Mouse (Mus musculus): ENCODE data around the gene Asb18. TPM values are rescaled to one million over a fixed set of nuclear protein-coding genes. Genes with fewer than 3 reads are reported as not detected.

Gene Asb18
- polyA plus RNA-seq, 1 experiment from 2014 or later = not detected

GRCm38 (mm10) chr1:89921806-89922205, 92.7 kb downstream of the Asb18 start:
- H3K4me1 ChIP-seq (replicated peaks; ENCODE audit: control insufficient read depth, insufficient read depth, low read length) = 0 out of 2 replicates have a peak, but pooled peaks cover 5% of the 10 kb centered on the region
- DNase-seq (ENCODE audit: low spot score) (no peak), ATAC-seq (replicated peaks; ENCODE audit: low FRiP score, low TSS enrichment, low read depth) (no peak)
- H3K9me3 ChIP-seq (ENCODE audit: control insufficient read depth, low read length) = no peaks in the 10 kb centered on the region
- H3K9ac ChIP-seq (ENCODE audit: low read length) = no peak overlapping the region
- H3K4me2 ChIP-seq (ENCODE audit: low read length) = no peak overlapping the region
- WGBS = 2% methylated on average over 10 of the region's 10 CpGs
- peaks cover 88% of the 10 kb centered on the region for H3K27me3 ChIP-seq (replicated peaks; ENCODE audit: control insufficient read depth, insufficient read depth, low read length)
- no peak overlapping the region for H3K4me3 ChIP-seq (ENCODE audit: low read depth, low read length)
- H3K36me3 ChIP-seq (ENCODE audit: control insufficient read depth, insufficient read depth, low read length) = no peaks in the 10 kb centered on the region
- H3K27ac ChIP-seq (ENCODE audit: low read depth) = no peak overlapping the region

DNA sequence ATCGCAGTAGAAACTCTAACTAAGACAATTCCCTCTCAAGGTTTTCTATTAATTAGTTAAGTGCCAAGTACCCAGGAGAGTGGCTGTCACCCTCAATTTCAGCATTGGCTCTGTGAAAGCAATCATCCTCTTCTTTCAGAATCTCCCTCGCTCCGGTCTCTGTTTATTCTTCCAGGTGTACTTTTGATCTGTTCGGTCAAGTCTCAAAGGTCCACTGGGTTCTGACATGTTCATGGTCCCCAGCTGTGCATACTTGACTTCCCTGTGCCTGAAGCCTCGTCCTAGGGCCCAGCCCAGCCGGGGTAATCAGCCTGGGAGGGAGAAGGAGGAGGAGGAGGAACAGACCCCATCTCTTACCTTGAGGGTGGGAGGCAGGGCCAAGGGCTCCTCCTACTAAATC, 95.3 kb downstream of the Asb18 start:
- H3K4me2 ChIP-seq (ENCODE audit: low read length) = no peak overlapping the region
- DNase-seq (ENCODE audit: low spot score) = no peak
- ATAC-seq (replicated peaks; ENCODE audit: low FRiP score, low TSS enrichment, low read depth) = no peak
- no peaks in the 10 kb centered on the region for H3K36me3 ChIP-seq (ENCODE audit: control insufficient read depth, insufficient read depth, low read length)
- H3K4me1 ChIP-seq (replicated peaks; ENCODE audit: control insufficient read depth, insufficient read depth, low read length) = 0 out of 2 replicates have a peak, but pooled peaks cover 5% of the 10 kb centered on the region
- no peaks in the 10 kb centered on the region for H3K9me3 ChIP-seq (ENCODE audit: control insufficient read depth, low read length)
- H3K27me3 ChIP-seq (replicated peaks; ENCODE audit: control insufficient read depth, insufficient read depth, low read length) = peaks cover 65% of the 10 kb centered on the region
- H3K4me3 ChIP-seq (ENCODE audit: low read depth, low read length) = no peak overlapping the region
- H3K27ac ChIP-seq (ENCODE audit: low read depth) = no peak overlapping the region
- 83% methylated on average over 6 of the region's 6 CpGs for whole genome bisulfite sequencing
- no peak overlapping the region for H3K9ac ChIP-seq (ENCODE audit: low read length)

- no peak overlapping the region for H3K9ac ChIP-seq (ENCODE audit: low read length)
- H3K4me2 ChIP-seq (ENCODE audit: low read length) = no peak overlapping the region
- no peaks in the 10 kb centered on the region for H3K36me3 ChIP-seq (ENCODE audit: control insufficient read depth, insufficient read depth, low read length)
- ATAC-seq (replicated peaks; ENCODE audit: low FRiP score, low TSS enrichment, low read depth) = no peak
- no peak overlapping the region for H3K4me3 ChIP-seq (ENCODE audit: low read depth, low read length)
- H3K27me3 ChIP-seq (replicated peaks; ENCODE audit: control insufficient read depth, insufficient read depth, low read length) = peaks cover 54% of the 10 kb centered on the region
- 0 out of 2 replicates have a peak, but pooled peaks cover 5% of the 10 kb centered on the region for H3K4me1 ChIP-seq (replicated peaks; ENCODE audit: control insufficient read depth, insufficient read depth, low read length)
- no peak overlapping the region for H3K27ac ChIP-seq (ENCODE audit: low read depth)
- 22% methylated on average over 18 of the region's 18 CpGs for WGBS
- no peak for DNase-seq (ENCODE audit: low spot score)
- H3K9me3 ChIP-seq (ENCODE audit: control insufficient read depth, low read length) = no peaks in the 10 kb centered on the region
Measured at GRCm38 (mm10) chr1:89918111-89918510, 96.4 kb downstream of the Asb18 start.

- Histone ChIP-seq H3K9ac (ENCODE audit: low read length) (no peak overlapping the region), H3K4me3 (ENCODE audit: low read depth, low read length) (no peak overlapping the region), H3K27me3 (replicated peaks; ENCODE audit: control insufficient read depth, insufficient read depth, low read length) (peaks cover 15% of the 10 kb centered on the region), H3K27ac (ENCODE audit: low read depth) (no peak overlapping the region), H3K9me3 (ENCODE audit: control insufficient read depth, low read length) (no peaks in the 10 kb centered on the region), H3K36me3 (ENCODE audit: control insufficient read depth, insufficient read depth, low read length) (no peaks in the 10 kb centered on the region), H3K4me2 (ENCODE audit: low read length) (no peak overlapping the region), H3K4me1 (replicated peaks; ENCODE audit: control insufficient read depth, insufficient read depth, low read length) (no peaks in the 10 kb centered on the region)
- ATAC-seq (replicated peaks; ENCODE audit: low FRiP score, low TSS enrichment, low read depth) (no peak), DNase-seq (ENCODE audit: low spot score) (no peak)
- WGBS = 78% methylated on average over 4 of the region's 4 CpGs
Measured at GRCm38 (mm10) chr1:89913611-89914010, 100.9 kb downstream of the Asb18 start.

GRCm38 (mm10) chr1:89912392-89912791, 102.1 kb downstream of the Asb18 start:
- H3K9me3 ChIP-seq (ENCODE audit: control insufficient read depth, low read length) = no peaks in the 10 kb centered on the region
- H3K27ac ChIP-seq (ENCODE audit: low read depth) = no peak overlapping the region
- no peak overlapping the region for H3K9ac ChIP-seq (ENCODE audit: low read length)
- no peaks in the 10 kb centered on the region for H3K4me1 ChIP-seq (replicated peaks; ENCODE audit: control insufficient read depth, insufficient read depth, low read length)
- H3K36me3 ChIP-seq (ENCODE audit: control insufficient read depth, insufficient read depth, low read length) = no peaks in the 10 kb centered on the region
- ATAC-seq (replicated peaks; ENCODE audit: low FRiP score, low TSS enrichment, low read depth) = no peak
- no peak overlapping the region for H3K4me2 ChIP-seq (ENCODE audit: low read length)
- WGBS = 36% methylated on average over 5 of the region's 5 CpGs
- DNase-seq (ENCODE audit: low spot score) = no peak
- peaks cover 4% of the 10 kb centered on the region for H3K27me3 ChIP-seq (replicated peaks; ENCODE audit: control insufficient read depth, insufficient read depth, low read length)
- H3K4me3 ChIP-seq (ENCODE audit: low read depth, low read length) = no peak overlapping the region

DNA sequence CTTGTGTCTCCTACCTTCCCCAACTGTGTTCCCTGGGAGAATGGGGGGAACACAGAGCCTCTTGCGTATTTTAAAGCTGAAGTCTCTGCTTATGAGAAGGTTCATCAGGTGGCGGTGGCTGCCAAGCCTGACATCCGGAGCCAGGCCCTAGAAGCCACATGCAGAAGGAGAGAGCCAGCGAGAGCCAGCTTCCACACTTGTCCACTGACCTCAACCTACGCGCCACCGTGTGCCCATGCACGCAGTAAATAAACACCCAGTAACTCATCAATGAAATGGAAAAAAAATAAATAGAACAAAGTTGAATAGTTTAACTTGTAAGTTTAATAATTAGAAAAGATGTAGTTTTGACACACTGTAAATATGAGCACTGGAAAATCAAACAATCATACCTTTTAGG, 104.7 kb downstream of the Asb18 start:
- Histone ChIP-seq H3K9ac (ENCODE audit: low read length) (no peak overlapping the region), H3K4me1 (replicated peaks; ENCODE audit: control insufficient read depth, insufficient read depth, low read length) (no peaks in the 10 kb centered on the region), H3K27ac (ENCODE audit: low read depth) (no peak overlapping the region), H3K4me2 (ENCODE audit: low read length) (no peak overlapping the region), H3K27me3 (replicated peaks; ENCODE audit: control insufficient read depth, insufficient read depth, low read length) (no peaks in the 10 kb centered on the region), H3K36me3 (ENCODE audit: control insufficient read depth, insufficient read depth, low read length) (no peaks in the 10 kb centered on the region), H3K4me3 (ENCODE audit: low read depth, low read length) (no peak overlapping the region), H3K9me3 (ENCODE audit: control insufficient read depth, low read length) (0 out of 2 replicates have a peak, but pooled peaks cover 4% of the 10 kb centered on the region)
- DNase-seq (ENCODE audit: low spot score) = no peak
- WGBS = 83% methylated on average over 8 of the region's 8 CpGs
- no peak for ATAC-seq (replicated peaks; ENCODE audit: low FRiP score, low TSS enrichment, low read depth)

DNA sequence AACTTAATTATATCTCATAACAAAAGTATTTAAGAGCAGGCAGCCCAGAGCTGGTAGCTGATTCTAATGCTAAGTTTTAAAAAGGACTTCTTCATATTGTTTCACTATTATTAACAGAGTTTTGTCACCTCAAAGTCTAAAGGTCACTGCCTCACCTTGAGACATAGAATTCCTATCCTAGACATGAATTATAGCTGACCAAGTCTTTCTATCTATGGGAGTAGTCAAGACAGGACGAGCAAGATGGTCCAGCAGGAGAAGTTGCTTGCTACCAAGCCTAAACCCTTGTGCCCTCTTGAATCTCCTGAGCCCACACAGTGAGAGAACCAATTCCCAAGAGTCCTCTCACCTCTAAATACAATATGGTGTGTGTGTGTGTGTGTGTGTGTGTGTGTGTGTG, 111.8 kb downstream of the Asb18 start:
- DNase-seq (ENCODE audit: low spot score) (no peak), ATAC-seq (replicated peaks; ENCODE audit: low FRiP score, low TSS enrichment, low read depth) (no peak)
- no peaks in the 10 kb centered on the region for H3K27me3 ChIP-seq (replicated peaks; ENCODE audit: control insufficient read depth, insufficient read depth, low read length)
- H3K36me3 ChIP-seq (ENCODE audit: control insufficient read depth, insufficient read depth, low read length) = no peaks in the 10 kb centered on the region
- no peaks in the 10 kb centered on the region for H3K4me1 ChIP-seq (replicated peaks; ENCODE audit: control insufficient read depth, insufficient read depth, low read length)
- 76% methylated on average over 1 of the region's 1 CpGs for WGBS
- H3K4me2 ChIP-seq (ENCODE audit: low read length) = no peak overlapping the region
- no peak overlapping the region for H3K9ac ChIP-seq (ENCODE audit: low read length)
- no peak overlapping the region for H3K27ac ChIP-seq (ENCODE audit: low read depth)
- no peak overlapping the region for H3K4me3 ChIP-seq (ENCODE audit: low read depth, low read length)
- 0 out of 2 replicates have a peak, but pooled peaks cover 4% of the 10 kb centered on the region for H3K9me3 ChIP-seq (ENCODE audit: control insufficient read depth, low read length)

DNA sequence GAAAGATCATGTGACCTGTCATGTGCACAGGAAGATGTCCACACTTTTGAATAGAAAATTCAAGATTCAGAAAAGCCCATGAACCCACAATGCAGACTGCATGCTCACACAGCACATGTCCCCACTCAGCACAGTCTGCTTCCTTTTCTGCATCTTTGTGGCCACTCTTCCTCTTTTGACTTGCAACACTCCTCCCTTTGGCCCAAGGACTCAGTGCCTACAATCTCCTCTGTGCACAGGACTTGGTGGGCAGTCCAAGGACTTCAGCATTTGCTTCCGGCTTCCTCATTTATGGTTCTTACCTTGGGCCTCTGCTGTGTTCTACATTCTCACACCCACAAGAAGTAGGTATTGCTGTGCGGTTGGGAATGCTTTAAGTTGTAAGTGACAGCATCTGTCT, 112.2 kb downstream of the Asb18 start:
- Histone ChIP-seq H3K27me3 (replicated peaks; ENCODE audit: control insufficient read depth, insufficient read depth, low read length) (no peaks in the 10 kb centered on the region), H3K9ac (ENCODE audit: low read length) (no peak overlapping the region), H3K4me2 (ENCODE audit: low read length) (no peak overlapping the region), H3K27ac (ENCODE audit: low read depth) (no peak overlapping the region), H3K36me3 (ENCODE audit: control insufficient read depth, insufficient read depth, low read length) (peaks cover 2% of the 10 kb centered on the region; the same call in 1 of the 2 replicates), H3K9me3 (ENCODE audit: control insufficient read depth, low read length) (0 out of 2 replicates have a peak, but pooled peaks cover 4% of the 10 kb centered on the region), H3K4me3 (ENCODE audit: low read depth, low read length) (no peak overlapping the region), H3K4me1 (replicated peaks; ENCODE audit: control insufficient read depth, insufficient read depth, low read length) (no peaks in the 10 kb centered on the region)
- no peak for DNase-seq (ENCODE audit: low spot score)
- no peak for ATAC-seq (replicated peaks; ENCODE audit: low FRiP score, low TSS enrichment, low read depth)
- 85% methylated on average over 2 of the region's 2 CpGs for WGBS

DNA sequence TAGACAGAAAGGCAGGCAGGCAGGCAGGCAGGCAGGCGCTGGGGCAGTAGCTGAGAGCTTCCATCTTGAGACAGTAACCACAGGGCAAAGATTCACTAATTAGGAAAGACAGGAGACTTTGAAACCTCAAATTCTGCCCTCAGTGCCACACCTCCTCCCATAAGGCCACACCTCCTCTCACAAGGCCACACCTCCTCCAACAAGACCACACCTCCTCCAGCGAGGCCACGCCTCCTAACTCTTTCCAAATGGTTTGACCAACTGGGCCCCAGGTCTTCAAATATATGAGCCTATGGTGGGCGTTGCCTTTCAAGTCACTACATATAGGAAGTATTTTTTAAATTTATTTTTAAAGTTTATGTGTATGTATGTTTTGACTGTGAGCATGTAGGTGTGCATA, 113.1 kb downstream of the Asb18 start:
- no peak overlapping the region for H3K4me2 ChIP-seq (ENCODE audit: low read length)
- no peak overlapping the region for H3K27ac ChIP-seq (ENCODE audit: low read depth)
- ATAC-seq (replicated peaks; ENCODE audit: low FRiP score, low TSS enrichment, low read depth) (no peak), DNase-seq (ENCODE audit: low spot score) (no peak)
- no peaks in the 10 kb centered on the region for H3K4me1 ChIP-seq (replicated peaks; ENCODE audit: control insufficient read depth, insufficient read depth, low read length)
- no peaks in the 10 kb centered on the region for H3K27me3 ChIP-seq (replicated peaks; ENCODE audit: control insufficient read depth, insufficient read depth, low read length)
- 0 out of 2 replicates have a peak, but pooled peaks cover 2% of the 10 kb centered on the region for H3K9me3 ChIP-seq (ENCODE audit: control insufficient read depth, low read length)
- H3K9ac ChIP-seq (ENCODE audit: low read length) = no peak overlapping the region
- peaks cover 2% of the 10 kb centered on the region; the same call in 1 of the 2 replicates for H3K36me3 ChIP-seq (ENCODE audit: control insufficient read depth, insufficient read depth, low read length)
- WGBS = 81% methylated on average over 4 of the region's 4 CpGs
- H3K4me3 ChIP-seq (ENCODE audit: low read depth, low read length) = no peak overlapping the region
